Mouse (Mus musculus) CD4-positive helper T cell, adult 2 months (primary cell): ENCODE measurements around the gene Map2k5.

Experiments
- DNase-seq: peaks from one replicate; pipeline ENCODE4 v3.0.0-alpha.2; 2012; ENCODE audit warnings: low read depth, missing footprints, low spot score

The Map2k5 gene

GRCm38 (mm10) chr9:63192809-63193208 is 184.9 kb downstream of the Map2k5 start:
- DNase-seq = no peak

GRCm38 (mm10) chr9:63187310-63187709 is 190.4 kb downstream of the Map2k5 start:
- DNase-seq = no peak

GRCm38 (mm10) chr9:63185249-63185648 is 192.5 kb downstream of the Map2k5 start:
- DNase-seq = no peak

- no peak for DNase-seq
Observed at GRCm38 (mm10) chr9:63183864-63184263, 193.8 kb downstream of the Map2k5 start.

GRCm38 (mm10) chr9:63182306-63182960 is 195.3 kb downstream of the Map2k5 start:
- DNase-seq = no peak

- no peak for DNase-seq
Observed at GRCm38 (mm10) chr9:63181337-63182178, 196.1 kb downstream of the Map2k5 start.

- DNase-seq = no peak
Observed at GRCm38 (mm10) chr9:63178296-63178695, 199.4 kb downstream of the Map2k5 start.

GRCm38 (mm10) chr9:63174001-63174721 is 203.5 kb downstream of the Map2k5 start:
- peak; percentile 78 for DNase-seq

GRCm38 (mm10) chr9:63171951-63172350 is 205.8 kb downstream of the Map2k5 start:
- DNase-seq = no peak

GRCm38 (mm10) chr9:63169127-63169526 is 208.6 kb downstream of the Map2k5 start:
- no peak for DNase-seq

- DNase-seq = no peak
Observed at GRCm38 (mm10) chr9:63165070-63165469, 212.6 kb downstream of the Map2k5 start.

GRCm38 (mm10) chr9:63163756-63164155 is 213.9 kb downstream of the Map2k5 start:
- no peak for DNase-seq

GRCm38 (mm10) chr9:63151949-63152348 is 225.8 kb downstream of the Map2k5 start:
- DNase-seq = no peak

GRCm38 (mm10) chr9:63151072-63151870 is 226.4 kb downstream of the Map2k5 start:
- DNase-seq = no peak

- no peak for DNase-seq
Observed at GRCm38 (mm10) chr9:63150086-63150800, 227.5 kb downstream of the Map2k5 start.

- DNase-seq = no peak
Observed at GRCm38 (mm10) chr9:63149372-63149766, 228.3 kb downstream of the Map2k5 start.

GRCm38 (mm10) chr9:63148410-63149371 is 229.0 kb downstream of the Map2k5 start, which contains the start of gene Skor1:
Gene Skor1 (minus strand): TSS chr9:63148961.
- no peak for DNase-seq

- DNase-seq = no peak
Observed at GRCm38 (mm10) chr9:63147786-63148409, 229.8 kb downstream of the Map2k5 start.

- DNase-seq = no peak
Observed at GRCm38 (mm10) chr9:63147296-63147695, 230.4 kb downstream of the Map2k5 start.
